Mouse (Mus musculus) heart, adult 2 months (tissue): ENCODE data around the gene Kif5c. TPM values are rescaled to one million over a fixed set of nuclear protein-coding genes. Genes with fewer than 3 reads are reported as not detected.

Source experiments
- DNase-seq, 2 experiments: peaks; one replicate each; pipeline ENCODE4 v3.0.0; 2021
- H3K27ac ChIP-seq: fragments of 200-600 bp; 2 replicates; pipeline ENCODE4 v1.8.1; 2022
- H3K27me3 ChIP-seq: fragments of 200-500 bp; 2 replicates; pipeline ENCODE4 v1.6.1; 2012; ENCODE audit warnings: mild to moderate bottlenecking, low read length, inconsistent platforms, mixed read lengths; ENCODE audit not compliant: control insufficient read depth, insufficient read depth
- H3K36me3 ChIP-seq: fragments of 200-500 bp; 2 replicates; pipeline ENCODE4 v1.6.1; 2012; ENCODE audit warnings: low read length, inconsistent platforms; ENCODE audit not compliant: control insufficient read depth, insufficient read depth
- H3K4me1 ChIP-seq: fragments of 200-500 bp; 2 replicates; pipeline ENCODE4 v1.6.1; 2011; ENCODE audit warnings: low read length; ENCODE audit not compliant: control insufficient read depth, insufficient read depth
- H3K4me3 ChIP-seq: fragments of 200-600 bp; 2 replicates; pipeline ENCODE4 v1.8.1; 2022
- H3K79me2 ChIP-seq: fragments of 200-500 bp; replicated peaks from 2 replicates; pipeline ENCODE4 v1.6.1; 2012; ENCODE audit warnings: mild to moderate bottlenecking, inconsistent platforms, low read length, moderate library complexity, mixed read lengths; ENCODE audit not compliant: control insufficient read depth, insufficient read depth
- H3K9ac ChIP-seq: fragments of 200-500 bp; 2 replicates; pipeline ENCODE4 v1.6.1; 2012; ENCODE audit warnings: low read depth, mild to moderate bottlenecking, control low read depth, inconsistent platforms, low read length, mixed read lengths
- CTCF ChIP-seq: fragments of 200-600 bp; IDR thresholded peaks from 2 replicates; pipeline ENCODE4 v1.8.1; 2022; ENCODE audit warnings: antibody characterized with exemption, mild to moderate bottlenecking, moderate library complexity
- EP300 ChIP-seq: fragments of 200-500 bp; IDR thresholded peaks from 2 replicates; pipeline ENCODE4 v1.6.1; 2011; ENCODE audit warnings: low read depth, low read length, control low read depth; ENCODE audit not compliant: insufficient read depth
- POLR2A ChIP-seq: fragments of 200-500 bp; IDR thresholded peaks from 2 replicates; pipeline ENCODE4 v1.6.1; 2011; ENCODE audit warnings: mild to moderate bottlenecking, low read depth, low read length, control low read depth; ENCODE audit not compliant: insufficient read depth
- WGBS: fragments of 180-500 bp; shearing (Covaris S2); methylation state at CpG from one replicate; pipeline ENCODE4 v1.1.7; 2018; 5-methylcytosine and 5-hydroxymethylcytosine counted together
- intact Hi-C: fragments of 180-260 bp; cut with DNase I; formaldehyde crosslinking; loops from one replicate; pipeline ENCODE4 v1.15.1; 2025
- polyA plus RNA-seq: library from polyadenylated mRNA; depleted of rRNA; stranded (reverse); fragments of >200 nt; gene quantifications from 2 replicates; pipeline ENCODE4 v1.2.3, GENCODE M21; 2012
- total RNA-seq, 2 experiments: library from RNA; stranded (reverse); gene quantifications; 2 replicates each; pipeline ENCODE4 v1.2.3; 2021

The Kif5c gene
- total and polyA plus RNA-seq, 3 experiments: 0.52 to 0.82 (median 0.60) TPM

DNA sequence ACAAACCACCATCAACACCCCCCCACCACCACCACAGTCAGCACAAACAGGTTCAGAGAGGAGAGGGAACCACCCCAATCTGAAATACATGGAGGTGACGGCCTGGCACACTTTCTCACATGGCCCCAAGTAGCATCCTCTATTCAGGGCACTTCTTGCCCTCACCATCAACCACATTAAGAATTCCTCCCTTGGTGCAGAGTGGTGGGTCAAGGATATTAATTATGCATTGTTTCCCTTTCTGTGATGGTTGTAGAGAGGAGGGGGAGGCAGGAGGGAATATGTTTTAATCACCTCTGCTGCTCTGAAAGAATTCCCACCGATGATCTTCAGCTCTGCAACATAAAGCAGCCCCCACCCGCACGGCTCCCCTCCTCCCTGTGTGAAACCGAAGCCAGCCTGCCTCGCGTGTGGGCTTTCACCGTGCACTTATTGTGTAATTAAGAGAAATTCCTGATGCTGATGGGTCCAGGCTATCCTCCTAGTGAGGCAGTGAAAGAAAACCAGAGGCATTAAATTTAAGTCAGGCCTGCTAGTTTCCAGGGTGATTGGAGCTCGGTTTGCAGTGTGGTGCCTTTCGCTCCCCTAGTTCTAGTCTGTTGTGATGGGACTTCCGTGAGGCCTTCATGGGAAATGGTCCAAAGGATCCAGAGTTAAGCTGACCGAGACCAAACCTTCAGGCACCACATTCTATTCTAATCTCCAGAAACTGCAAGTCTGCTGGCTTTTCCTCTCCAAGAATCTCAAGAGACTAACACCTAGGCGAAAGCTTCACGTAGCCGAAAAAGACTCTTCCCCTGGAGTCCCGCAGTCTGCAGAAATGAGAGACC, 60.3 kb downstream of the Kif5c start:
- Histone ChIP-seq H3K36me3 (no peaks in the 10 kb centered on the region), H3K4me3 (no peak overlapping the region), H3K4me1 (no peaks in the 10 kb centered on the region), H3K79me2 (no peaks in the 10 kb centered on the region), H3K27ac (no peak overlapping the region), H3K9ac (no peak overlapping the region), H3K27me3 (no peaks in the 10 kb centered on the region)
- intact Hi-C loops: no loop called here
- 90% methylated on average over 16 of the region's 16 CpGs for WGBS
- no peak for TF ChIP-seq CTCF
- no peak for TF ChIP-seq EP300
- TF ChIP-seq POLR2A: no peak
- DNase-seq: no peak

DNA sequence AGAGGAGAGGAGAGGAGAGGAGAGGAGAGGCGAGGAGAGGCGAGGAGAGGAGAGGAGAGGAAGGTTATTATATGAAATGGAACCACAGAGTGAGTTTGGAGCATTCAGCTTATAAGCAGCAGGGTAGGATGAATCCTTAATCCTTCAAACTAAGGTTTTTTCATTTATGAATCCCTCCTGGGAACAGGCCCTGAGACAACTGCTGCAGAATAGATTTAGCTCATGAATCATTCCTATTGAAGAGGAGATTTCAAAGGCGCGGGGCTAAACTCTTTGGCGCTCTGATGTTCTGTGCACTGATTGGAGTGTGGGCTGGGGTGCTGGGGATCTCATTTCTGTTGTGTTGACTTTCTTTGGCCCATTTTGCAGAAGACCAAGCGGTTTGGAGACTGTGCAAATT, 63.7 kb downstream of the Kif5c start:
- Histone ChIP-seq H3K79me2 (no peaks in the 10 kb centered on the region), H3K4me1 (no peaks in the 10 kb centered on the region), H3K4me3 (no peak overlapping the region), H3K27me3 (no peaks in the 10 kb centered on the region; the same call in 1 of the 2 replicates), H3K9ac (no peak overlapping the region), H3K36me3 (no peaks in the 10 kb centered on the region), H3K27ac (no peak overlapping the region)
- TF ChIP-seq CTCF (no peak), EP300 (no peak), POLR2A (no peak)
- intact Hi-C loops: no loop called here
- DNase-seq: no peak
- WGBS: 79% methylated on average over 6 of the region's 6 CpGs

DNA sequence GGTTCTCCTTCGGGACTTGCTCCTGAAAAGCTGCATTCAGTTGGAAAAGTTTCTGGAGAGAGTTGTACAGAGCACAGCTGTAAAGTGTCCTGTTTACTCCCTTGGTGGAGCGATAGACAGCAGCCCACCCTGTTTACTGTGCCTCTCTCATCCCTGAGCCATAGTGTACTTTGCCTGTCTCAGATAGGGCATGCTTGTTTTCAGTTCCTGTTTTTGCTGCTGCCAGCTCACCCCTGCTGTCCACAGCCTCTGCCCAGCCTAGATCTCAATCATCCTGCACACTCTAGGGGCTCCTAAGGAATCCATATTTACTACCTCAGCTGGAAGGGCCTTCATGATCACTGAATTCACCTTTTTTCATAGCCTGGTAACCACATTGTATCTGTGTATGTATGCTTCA, 65.7 kb downstream of the Kif5c start:
- WGBS: 85% methylated on average over 2 of the region's 2 CpGs
- no peak for DNase-seq
- Histone ChIP-seq H3K27me3 (no peaks in the 10 kb centered on the region; the same call in 1 of the 2 replicates), H3K36me3 (no peaks in the 10 kb centered on the region), H3K27ac (no peak overlapping the region), H3K9ac (no peak overlapping the region), H3K79me2 (no peaks in the 10 kb centered on the region), H3K4me1 (no peaks in the 10 kb centered on the region), H3K4me3 (no peak overlapping the region)
- TF ChIP-seq EP300 (no peak), CTCF (no peak), POLR2A (no peak)
- intact Hi-C loops: no loop called here

DNA sequence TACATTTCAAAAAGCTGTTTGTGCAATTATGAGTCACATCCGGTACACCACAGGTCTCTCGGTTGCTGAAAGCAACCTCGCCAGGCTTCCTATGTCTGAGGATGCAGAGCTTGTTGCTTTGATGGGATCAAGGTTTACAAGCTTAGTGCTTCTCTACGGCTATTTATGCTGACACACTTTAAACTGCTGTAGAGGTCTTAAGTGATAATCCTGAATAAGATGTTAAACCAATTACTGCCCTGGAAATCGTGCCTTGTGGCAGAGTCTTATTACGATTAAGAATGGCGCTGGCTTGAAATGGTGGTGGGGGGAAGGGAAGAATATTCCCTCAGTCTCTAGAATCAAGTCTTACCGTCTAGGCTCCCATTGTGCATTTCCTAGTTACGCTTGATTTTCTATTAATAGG, 71.3 kb downstream of the Kif5c start:
- Histone ChIP-seq H3K27ac (no peak overlapping the region), H3K9ac (no peak overlapping the region), H3K4me1 (no peaks in the 10 kb centered on the region), H3K79me2 (no peaks in the 10 kb centered on the region), H3K4me3 (no peak overlapping the region), H3K36me3 (no peaks in the 10 kb centered on the region), H3K27me3 (no peaks in the 10 kb centered on the region)
- DNase-seq: no peak
- TF ChIP-seq CTCF (no peak), EP300 (no peak), POLR2A (no peak)
- WGBS: 77% methylated on average over 9 of the region's 9 CpGs
- intact Hi-C loops: no loop called here

DNA sequence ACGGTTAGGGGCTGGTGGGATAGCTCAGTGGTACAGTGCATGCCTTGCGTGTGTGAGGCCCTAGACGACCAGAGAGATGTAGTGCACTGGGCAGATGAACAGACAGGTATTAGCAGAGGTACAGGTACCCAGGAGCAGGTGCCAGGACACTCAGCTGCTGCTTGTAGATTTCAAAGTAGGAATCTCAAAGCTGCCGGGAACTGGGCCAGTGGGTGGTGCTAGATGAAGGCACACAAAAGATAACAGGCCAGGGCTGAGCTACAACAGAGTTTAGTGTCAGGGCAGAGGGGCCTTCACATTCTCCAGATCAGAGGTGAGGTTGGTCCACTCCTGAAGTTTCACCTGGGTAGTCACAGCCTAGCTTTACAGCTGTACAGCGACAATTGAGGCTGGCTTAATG, 72.3 kb downstream of the Kif5c start:
- Histone ChIP-seq H3K4me1 (no peaks in the 10 kb centered on the region), H3K27me3 (no peaks in the 10 kb centered on the region), H3K27ac (no peak overlapping the region), H3K36me3 (no peaks in the 10 kb centered on the region), H3K9ac (no peak overlapping the region), H3K4me3 (no peak overlapping the region), H3K79me2 (no peaks in the 10 kb centered on the region)
- DNase-seq: no peak
- intact Hi-C loops: no loop called here
- TF ChIP-seq CTCF (no peak), POLR2A (no peak), EP300 (no peak)
- 67% methylated on average over 5 of the region's 5 CpGs for WGBS

DNA sequence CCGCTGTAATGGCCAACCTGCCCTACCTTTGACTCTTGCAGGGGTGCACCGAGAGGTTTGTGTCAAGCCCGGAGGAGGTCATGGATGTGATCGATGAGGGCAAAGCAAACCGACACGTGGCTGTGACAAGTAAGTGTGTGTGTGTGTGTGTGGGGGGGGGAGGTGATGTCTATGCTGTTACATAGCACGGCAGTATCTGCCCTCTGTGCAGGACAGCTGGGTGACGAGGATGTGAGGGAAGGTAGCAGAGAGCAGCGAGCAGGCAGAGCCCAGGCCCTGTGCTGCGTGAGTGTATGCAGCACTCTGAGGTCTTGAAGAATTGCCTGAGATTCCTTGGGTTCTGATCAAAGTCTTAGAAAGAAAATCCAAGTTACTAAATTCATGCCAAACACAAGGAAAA, 75.6 kb downstream of the Kif5c start:
- WGBS: 77% methylated on average over 10 of the region's 10 CpGs
- Histone ChIP-seq H3K79me2 (no peaks in the 10 kb centered on the region), H3K4me1 (no peaks in the 10 kb centered on the region), H3K27ac (no peak overlapping the region), H3K4me3 (no peak overlapping the region), H3K27me3 (no peaks in the 10 kb centered on the region), H3K9ac (no peak overlapping the region), H3K36me3 (no peaks in the 10 kb centered on the region)
- no peak for TF ChIP-seq POLR2A
- TF ChIP-seq CTCF: no peak
- no peak for TF ChIP-seq EP300
- intact Hi-C loops: no loop called here
- no peak for DNase-seq
